Mouse (Mus musculus) heart, adult 2 months (tissue): ENCODE measurements around the gene Aicda.
"Not testable (repeated sequence)": the region's sequence is repeated elsewhere in the genome, so short reads cannot be mapped to it uniquely, and the experiment has no call there.

ENCODE experiments used
- CTCF ChIP-seq: fragments of 200-600 bp; IDR thresholded peaks from 2 replicates; pipeline ENCODE4 v1.8.1; 2022; ENCODE audit warnings: antibody characterized with exemption, mild to moderate bottlenecking, moderate library complexity
- POLR2A ChIP-seq: fragments of 200-500 bp; IDR thresholded peaks from 2 replicates; pipeline ENCODE4 v1.6.1; 2011; ENCODE audit warnings: mild to moderate bottlenecking, low read depth, low read length, control low read depth; ENCODE audit not compliant: insufficient read depth

DNA sequence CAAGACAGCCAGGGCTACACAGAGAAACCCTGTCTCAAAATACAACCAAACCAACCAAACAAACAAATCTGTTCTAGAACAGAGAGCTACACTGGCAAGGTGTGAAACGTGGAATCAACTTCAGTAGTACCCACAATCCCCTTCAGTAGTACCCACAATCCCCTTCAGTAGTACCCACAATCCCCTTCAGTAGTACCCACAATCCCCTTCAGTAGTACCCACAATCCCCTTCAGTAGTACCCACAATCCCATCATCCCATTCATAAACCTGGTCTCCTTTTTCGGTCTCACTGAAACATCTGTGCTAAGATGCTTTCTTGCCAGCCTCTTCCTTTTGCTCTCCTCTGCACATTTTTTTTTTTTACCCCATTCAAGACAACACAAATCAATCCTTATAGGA lies 37.8 kb upstream of the Aicda start:
- TF ChIP-seq CTCF, POLR2A: not testable (repeated sequence)
